Mouse (Mus musculus) neural tube, embryonic 10.5 days (tissue): ENCODE measurements around the gene Fip1l1.

Experiments
- DNase-seq: peaks from one replicate; pipeline ENCODE4 v3.0.0-alpha.2; 2017; ENCODE audit warnings: low spot score; ENCODE audit errors: extremely low spot score

Gene Fip1l1

DNA sequence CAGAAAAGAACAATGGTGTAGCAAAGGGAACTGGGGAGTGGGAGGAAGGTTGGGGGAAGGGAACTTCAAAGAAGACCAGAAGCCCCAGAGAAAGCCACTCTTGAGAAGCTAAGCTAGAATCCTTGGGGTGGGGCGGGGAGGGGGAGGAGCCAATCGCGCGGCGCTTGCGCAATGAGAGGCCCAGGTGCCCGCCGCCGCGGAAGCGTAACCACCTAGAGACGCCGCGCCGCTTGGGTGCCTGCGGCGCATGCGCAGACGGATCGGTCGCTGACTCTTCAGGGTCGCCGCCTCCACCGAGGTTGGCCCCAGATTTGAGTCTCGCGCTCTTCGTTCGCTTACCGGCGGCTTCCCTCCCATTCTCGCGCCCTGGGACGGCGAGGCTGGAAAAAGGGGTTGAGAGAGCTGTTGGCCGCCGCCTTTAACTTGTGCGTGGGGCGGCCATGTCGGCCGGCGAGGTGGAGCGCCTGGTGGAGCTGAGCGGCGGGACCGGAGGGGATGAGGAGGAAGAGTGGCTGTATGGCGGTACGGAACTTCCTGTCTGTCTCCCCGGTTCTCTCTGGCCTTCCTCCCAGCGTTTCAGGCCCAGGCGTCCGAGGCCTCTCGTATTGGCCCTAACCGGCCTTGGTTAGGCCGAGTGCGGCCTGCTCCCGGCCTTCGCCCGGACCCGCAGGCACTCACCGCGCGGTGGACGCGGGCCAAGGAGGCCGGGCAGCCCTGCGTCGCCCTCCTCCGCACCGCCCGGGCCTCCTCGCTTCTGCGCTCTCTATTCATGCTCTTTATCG, at the start of gene Fip1l1:
Fip1l1 (plus strand) TSS at position 210 of the 782 bp plus-strand sequence.
- DNase-seq: peak; percentile 97

DNA sequence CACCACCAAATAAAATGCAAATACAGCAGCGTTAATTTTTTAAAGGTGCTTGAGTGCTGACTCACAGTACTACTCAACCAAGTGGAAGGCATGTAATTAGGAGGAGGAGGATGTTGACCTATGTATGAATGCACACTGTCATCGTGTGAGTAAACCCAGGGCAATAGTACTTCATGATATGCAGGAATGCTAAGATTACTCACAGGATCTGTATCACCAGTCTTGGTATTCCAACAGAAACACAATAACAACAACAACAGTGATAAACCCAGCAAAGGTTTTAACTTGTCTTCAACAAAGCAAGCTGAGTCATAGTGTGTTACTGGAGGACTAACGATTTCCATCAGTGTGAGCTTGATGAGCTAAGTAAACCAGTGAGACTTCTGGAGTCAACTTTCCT, 42.5 kb upstream of the Fip1l1 start:
- no peak for DNase-seq

DNA sequence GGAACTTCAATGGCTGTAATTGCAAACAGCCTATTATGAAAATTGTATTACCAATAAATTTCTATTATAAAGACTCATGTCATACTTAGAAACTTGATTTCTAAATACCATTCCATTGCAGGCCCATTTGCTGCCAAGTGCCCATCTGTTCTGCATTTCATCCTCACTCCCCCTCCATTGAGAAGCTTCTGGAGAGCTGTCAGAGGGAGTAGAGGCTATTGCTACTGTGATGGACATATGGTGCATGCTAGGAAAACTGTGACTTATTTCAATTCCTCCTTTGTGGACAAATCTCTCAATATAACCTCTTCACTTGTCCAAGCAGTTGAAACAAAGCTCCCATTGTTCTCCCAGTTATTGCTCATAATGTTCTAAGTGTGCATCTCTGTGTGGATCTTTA, 23.6 kb upstream of the Fip1l1 start:
- DNase-seq: no peak

DNA sequence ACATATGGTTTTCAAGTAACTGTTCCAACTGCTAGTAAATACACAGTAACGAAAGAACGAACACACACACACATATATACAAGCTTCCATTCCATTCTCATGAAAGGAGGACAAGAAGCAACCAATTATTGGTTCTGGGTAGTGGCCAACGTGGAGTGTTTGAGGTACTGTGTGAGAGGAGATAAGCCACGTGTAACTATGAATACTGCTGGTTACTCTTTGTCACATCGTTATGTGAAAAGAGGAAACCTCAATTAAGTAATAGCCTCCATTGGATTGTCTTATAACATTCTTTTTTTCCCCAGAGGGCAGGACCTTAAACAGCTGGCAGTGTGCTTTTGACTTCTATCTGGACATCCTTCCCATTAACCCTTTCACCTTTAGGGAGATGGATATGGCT, 8.2 kb upstream of the Fip1l1 start:
- DNase-seq: no peak

DNA sequence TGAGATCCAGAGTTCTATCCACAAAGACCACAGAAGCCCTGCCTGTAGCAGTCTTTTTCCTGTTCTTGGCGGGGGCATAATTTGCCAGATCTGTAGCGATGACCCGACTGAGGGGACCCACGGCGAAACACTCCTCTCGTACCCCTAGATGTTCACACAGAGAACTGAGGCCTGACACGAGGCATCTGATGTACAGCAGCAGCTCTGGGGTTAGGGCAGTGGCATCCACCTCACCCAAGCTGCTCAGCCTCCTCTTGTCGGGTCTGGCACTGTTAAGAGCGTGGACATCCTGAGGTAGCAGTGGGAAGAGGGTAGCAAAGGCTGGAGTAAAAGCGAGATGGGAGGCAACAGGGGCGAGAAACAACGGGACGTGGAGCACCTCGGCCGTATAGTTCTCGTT, 4.5 kb upstream of the Fip1l1 start:
- no peak for DNase-seq

DNA sequence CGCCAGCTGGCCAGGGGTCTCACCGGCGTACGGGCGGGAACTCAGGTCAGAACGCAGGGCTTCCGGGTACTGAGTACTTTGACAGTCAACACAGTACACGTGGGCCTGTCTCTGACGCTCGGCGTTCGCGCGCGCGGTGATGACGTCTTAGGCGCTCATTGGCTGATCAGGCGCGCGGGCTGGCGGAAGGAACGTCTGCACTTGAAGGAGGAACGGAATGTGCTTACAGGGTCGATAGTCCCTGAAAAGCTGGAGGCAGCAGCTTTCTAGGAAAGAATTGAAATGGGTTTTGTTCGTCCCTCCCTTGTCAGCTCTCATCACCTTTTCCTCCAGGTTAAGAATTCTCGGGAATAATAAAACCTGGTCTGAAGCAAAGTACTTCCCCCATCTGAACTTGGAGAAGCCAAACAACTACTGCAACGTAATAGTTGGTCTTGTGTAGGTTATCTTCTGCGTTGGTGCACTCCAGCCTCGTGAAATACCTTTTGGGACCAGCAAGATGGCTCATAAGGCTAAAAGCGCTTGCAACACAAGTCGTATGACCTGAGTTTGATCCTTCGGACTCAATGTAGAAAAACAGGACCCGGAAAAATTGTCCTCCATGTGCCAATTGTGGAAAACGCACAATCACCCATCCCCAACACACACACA, 3.5 kb upstream of the Fip1l1 start, which contains the start of gene Scfd2:
Scfd2 (minus strand) TSS at position 130 of the 651 bp plus-strand sequence.
- DNase-seq: peak; percentile 99

DNA sequence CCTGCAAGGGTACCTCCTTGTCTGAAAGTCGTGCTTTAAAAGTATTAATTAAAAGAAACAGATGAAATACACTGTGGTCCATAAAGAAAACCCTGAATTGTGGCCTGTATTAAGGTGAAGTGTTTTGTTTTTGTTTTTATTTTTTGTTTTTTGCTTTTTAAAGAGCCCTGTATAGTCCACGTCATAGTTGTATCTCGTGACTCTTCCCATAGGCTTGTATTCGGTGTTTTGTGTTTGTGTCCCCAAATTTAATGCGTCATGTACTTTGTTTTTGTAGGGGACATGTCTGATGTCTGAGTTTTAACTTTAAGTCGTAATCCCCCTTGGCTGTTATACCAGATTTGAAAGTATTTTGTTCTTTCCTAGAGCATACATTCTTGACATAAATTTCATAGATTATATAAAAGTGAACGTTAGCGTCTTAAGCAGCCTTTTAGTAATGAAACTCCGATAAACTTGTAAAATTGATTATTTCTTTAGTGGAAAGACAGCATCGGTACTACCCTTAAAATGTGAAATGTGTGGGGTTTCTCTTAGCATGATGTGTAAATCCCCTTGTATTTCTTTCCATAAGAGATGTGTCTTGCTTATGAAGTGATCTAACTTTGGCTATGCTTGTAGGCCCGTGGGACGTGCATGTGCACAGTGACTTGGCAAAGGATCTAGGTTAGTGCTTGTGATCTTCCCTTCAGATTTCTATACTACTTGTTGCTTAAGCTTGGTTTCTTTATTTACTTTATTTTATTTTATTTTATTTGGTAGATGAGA, 1.1 kb downstream of the Fip1l1 start:
- no peak for DNase-seq

DNA sequence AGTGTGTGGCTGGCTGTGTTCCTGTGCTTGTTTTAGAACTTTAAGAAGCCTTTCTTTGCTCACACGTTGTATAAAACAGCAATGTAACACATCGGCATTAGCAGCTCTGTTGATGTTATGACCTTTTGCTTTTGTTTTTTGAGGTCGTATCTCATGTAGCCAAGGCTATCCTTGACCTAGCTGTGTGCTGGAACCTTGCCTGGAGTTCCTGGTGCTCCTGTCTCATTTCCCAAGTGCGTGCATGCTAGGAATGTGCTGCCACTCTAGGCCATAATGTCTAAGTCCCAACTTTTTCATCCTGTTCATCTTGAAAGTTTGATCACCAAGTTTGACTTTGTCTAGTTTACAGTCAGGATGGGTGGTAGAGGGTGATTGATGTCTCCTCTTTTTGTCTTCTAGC, 10.4 kb downstream of the Fip1l1 start:
- no peak for DNase-seq

DNA sequence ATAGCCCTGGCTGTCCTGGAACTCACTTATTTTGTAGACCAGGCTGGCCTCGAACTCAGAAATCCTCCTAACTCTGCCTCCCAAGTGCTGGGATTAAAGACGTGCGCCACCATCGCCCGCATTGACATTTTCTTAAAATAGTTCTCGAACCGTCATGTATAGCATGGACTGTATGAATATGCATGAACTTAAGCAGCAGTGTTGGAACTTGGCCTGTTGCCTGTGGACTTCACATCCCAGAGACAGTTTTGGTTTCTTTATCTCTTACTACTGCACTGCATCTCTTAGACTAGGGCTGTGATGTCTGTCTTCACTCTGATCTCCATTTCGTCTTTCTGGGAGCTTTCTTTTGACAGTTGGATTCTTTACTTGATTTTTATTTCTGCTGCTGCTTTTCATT, 14.3 kb downstream of the Fip1l1 start:
- DNase-seq: no peak

DNA sequence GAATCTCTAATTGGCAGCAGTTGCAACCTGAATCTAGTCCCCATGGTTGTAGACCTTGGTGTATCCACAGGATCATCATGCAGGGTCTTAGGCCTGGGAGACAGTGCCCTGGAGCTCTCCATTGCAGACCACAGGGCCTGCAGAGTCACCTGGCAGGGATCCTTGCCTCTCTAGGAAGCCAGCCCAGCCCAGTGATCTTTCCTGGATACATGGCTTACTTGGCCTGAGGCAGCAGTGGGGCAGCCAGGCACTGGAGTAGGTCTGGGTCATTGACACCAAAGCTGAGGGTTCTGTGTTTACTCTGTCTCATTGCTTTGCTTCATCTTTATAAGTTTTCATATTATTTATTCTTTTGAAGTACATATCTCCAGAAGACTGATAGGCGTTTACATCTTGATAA, 25.9 kb downstream of the Fip1l1 start:
- DNase-seq: no peak

DNA sequence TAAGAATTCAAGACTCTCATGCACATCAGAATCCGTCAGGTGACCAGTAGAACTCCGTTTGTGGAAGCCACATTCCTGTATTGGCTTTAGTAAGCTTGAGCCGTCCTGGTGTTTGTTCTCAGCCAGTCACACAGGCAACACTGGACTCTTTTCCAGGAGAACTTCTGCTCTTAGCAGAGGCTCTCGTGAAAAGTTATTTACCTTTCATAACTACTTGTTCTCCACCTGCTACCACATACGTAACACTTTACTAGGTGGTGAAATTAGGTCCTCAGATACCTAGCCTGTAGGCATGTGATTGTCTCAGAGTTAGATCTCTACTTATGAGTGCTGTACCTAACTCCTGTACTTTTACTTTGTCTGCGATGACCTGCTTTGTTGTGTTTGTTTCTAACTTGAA, 36.5 kb downstream of the Fip1l1 start:
- no peak for DNase-seq

DNA sequence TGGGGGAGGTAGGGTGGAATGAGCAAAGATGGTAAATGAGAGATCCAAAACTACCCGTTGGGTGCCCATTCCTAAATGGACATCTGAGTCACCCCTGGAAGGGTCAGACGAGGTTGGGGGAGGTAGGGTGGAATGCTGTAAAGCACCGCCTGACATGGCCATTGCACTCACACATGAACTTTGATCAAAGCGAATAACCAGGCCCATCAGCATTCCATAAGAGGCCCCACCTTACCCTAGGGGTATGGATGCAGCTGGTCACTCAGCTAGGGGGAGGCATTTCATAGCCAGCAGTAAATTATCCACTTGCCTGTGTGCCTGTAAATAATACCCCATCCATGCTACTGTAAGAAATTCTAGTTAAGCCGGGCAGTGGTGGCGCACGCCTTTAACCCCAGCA, 53.9 kb downstream of the Fip1l1 start:
- DNase-seq: no peak

DNA sequence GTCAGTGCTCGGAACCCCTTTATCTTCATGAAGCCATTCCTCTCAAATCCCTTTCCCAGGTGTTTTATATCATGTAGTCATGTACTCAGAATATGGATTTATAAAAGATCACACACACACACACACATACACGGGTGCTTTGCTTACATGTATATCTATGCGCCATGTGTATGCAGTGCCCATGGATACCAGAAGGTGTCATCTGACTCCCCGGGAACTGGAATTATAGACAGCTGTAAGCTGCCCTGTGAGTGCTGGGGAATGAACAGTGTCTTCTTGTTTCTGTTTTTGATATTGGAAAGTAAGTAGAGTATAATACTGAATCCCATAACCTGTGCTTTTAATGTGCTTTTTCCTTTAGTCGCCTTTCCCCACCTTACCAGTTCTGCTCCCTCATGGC, 56.2 kb downstream of the Fip1l1 start:
- DNase-seq: no peak

DNA sequence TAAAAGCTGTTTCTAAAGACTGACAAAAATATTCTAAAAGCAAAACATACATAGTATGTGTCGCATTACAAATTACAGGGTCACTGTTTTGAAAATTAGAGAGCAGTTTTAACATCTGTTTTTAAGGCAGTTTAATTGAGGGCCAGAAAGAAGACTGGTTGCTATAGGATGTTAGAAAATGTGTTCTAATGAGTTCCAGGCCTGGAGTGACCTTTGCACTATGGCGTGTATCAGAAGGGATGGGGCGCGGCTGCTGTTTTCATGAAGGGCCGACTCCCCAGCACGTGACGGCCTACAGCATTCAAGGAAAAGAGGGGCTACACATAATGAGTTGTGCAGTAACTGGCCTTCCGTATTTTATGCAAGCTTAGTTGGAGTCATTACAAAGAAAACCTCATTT, 57.9 kb downstream of the Fip1l1 start:
- DNase-seq: no peak

DNA sequence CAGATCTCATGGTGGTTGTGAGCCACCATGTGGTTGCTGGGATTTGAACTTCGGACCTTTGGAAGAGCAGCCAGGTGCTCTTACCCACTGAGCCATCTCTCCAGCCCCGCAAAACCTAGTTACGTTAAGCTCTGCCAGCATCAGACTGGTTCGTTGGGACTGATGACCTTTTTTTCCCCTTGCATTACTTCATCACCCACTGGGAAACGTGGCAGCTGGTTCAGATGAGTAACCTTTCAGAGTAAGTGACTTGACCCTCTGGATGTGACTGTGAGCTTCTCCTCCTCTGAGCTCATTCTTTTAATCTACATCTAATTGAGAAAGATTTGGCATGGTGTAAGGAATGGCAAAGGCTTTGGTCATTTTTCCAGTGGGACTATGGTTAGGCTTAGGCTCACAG, 64.8 kb downstream of the Fip1l1 start:
- no peak for DNase-seq

DNA sequence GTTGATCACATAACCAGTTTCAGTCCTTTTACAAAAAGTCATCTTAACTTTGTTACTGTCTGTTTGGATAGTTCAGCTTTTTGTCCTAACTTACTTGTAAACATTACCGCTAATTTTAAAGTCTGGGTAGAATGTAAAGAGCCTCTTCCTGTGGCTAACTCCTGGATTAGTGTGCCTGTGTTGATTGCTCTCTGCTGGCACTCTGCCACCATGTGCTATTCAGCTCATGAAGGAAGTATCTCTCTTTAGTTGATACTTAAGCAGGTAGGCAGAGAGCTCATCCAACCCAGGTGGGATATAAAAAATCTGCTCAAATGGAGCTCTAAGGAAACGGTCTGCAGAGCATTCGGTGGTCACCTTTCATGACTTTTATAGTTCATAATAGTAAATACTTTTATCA, 65.9 kb downstream of the Fip1l1 start:
- DNase-seq: no peak

DNA sequence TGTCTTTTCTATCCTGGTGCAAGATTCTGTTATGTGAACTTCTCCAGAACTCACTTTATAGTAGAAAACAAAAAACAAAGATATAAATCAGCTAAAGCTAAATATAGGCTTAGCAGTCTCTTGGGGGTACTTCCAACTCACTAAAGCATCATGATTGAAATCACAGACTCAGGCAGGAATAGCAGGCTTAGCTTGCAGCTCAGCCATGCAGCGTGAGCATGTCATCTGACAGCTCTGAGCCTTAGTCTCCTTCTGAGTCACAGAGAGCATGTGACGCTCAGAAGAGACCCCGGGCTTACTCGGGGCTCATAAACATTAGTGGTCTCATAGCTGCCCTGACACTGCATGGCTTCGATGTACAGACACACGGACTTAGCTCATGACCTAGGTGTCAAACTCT, 66.7 kb downstream of the Fip1l1 start:
- DNase-seq: peak; percentile 12

DNA sequence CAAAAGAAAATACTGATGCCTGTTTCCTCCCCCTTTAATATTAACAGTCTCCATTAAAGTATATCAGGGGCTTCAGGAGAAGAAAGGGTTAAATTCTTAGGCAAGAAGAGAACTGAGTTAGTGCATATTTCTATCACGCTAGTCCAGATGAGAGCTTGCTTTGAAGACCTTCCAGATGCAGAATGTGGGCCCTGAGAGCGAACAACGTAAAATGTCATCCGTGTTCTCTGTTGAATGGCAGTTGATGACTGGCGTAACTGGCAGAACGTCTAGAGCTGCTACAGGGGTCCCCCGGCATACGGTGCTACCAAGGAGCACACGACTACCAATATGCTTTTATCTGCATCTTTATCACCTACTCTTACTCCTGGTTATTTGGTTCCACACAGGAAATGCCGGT, 67.1 kb downstream of the Fip1l1 start:
- DNase-seq: peak; percentile 4

DNA sequence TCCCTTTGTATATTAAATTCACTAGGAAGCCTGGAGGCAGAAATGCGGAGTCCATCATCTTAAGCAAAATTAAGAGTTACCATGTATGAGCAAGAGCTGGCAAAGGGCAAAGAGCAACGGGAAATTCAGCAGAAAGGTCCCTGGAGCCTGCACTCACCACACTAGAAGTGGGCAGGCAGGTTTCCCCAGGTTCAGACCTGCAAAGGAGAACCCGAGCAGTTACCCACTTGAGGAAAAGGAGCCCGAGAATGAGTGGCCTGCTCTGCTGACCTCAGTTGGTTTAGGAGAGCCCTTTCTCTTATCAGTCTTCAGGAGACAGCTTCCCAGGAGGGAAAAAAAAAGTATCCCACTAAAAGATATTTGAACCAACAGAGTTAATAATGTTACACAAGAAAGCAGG, 68.1 kb downstream of the Fip1l1 start:
- peak; percentile 6 for DNase-seq

DNA sequence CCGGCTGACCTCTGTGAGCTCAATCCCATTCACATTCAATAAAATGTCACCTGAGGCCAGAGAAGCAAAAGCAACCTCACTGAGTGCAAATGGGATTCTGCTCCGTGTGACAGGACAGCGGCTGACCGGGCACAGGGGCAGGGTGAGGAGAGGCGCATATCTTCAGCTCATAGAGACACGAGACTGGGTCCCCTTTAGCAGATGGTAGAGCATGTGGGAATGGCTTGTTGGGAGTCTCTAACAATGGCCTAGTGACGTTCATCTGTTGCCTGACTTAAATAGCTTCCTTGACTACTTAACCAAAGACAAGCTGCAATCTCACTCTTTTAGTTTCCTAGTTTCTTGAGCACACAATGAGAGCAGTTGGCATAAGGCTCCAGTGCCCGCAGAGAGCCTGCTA, 71.0 kb downstream of the Fip1l1 start:
- no peak for DNase-seq

DNA sequence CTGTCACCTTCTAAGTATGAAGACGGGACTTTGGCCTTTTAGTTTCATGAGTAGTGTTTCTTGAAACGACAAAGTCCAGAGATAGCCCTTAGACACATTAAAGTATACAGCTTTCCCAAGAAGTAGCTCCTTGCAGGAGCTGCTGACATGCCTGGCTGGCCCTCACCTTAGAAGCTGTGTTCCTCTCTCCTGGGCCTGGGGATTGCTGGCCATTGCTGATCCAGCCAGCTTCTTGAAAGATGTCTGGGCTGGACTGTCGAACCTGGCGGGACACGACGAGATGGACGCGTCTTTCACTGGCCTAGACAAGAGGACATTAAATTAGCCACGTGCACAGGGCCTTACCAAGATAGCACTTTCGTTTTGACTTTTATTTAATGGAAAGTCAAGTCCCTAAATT, 75.3 kb downstream of the Fip1l1 start:
- DNase-seq: no peak

DNA sequence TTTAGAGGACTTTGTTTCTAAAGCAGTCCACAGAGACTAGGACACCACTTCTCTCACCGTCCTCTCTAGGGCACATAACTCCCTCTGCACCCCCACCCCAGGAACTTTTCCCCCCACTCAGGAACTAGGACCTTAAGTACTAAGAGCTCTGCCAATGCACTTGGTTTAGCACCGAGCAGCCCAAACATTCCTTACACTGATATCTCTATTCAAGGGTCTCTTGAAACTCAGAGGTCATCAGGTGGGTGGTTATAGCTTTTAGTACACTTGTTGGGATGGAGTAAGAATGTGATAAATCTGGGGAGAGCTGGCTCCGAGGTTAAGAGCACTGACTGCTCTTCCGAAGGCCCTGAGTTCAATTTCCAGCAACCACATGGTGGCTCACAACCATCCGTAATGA, 77.5 kb downstream of the Fip1l1 start:
- DNase-seq: no peak
